ENCODE assay signal across 8 mouse cellular contexts in genomic region chr19:24225305-24225696, GRCm38 (mm10). TPM values are rescaled to one million over a fixed set of nuclear protein-coding genes. Genes with fewer than 3 reads are reported as not detected.
A peak's percentile ranks its signal among the peaks of the same experiment; 100 is the strongest.
DNase-seq lines count a peak whose midpoint lies in the region; ATAC-seq and TF ChIP-seq lines count a peak whose summit lies in the region.

No protein-coding gene starts in this region.

- peak overlapping the region; percentile 72 for H3K9ac ChIP-seq in heart, embryonic 11.5 days (ENCODE audit: low read depth, low read length)
- peak overlapping the region; percentile 72; the same call in 1 of the 2 replicates for H3K9ac ChIP-seq in kidney, embryonic 14.5 days (ENCODE audit: low read depth, low read length)

- POLR2A ChIA-PET in Patski (lab: Charles Lee) = interaction anchor here (0.5 to 1.9 kb wide), 6 partner anchors 14 to 1132 kb away, joined by 3 to 5 read pairs (median 3); no protein-coding TSS in a partner anchor

- no peaks in the 10 kb centered on the region for H3K9me3 ChIP-seq in heart, embryonic 11.5 days (replicated peaks; ENCODE audit: control insufficient read depth, low read length)
- no peaks in the 10 kb centered on the region for H3K9me3 ChIP-seq in kidney, embryonic 14.5 days (ENCODE audit: control insufficient read depth, low read length)

- H3K4me1 ChIP-seq in heart, embryonic 11.5 days (ENCODE audit: control insufficient read depth, insufficient read depth, low read length) = no peaks in the 10 kb centered on the region; the same call in 1 of the 2 replicates
- H3K4me1 ChIP-seq in kidney, embryonic 14.5 days (ENCODE audit: control insufficient read depth, insufficient read depth, low read length) = peaks cover 12% of the 10 kb centered on the region

- no peak for DNase-seq in Patski (ENCODE audit: low read depth, low spot score)
- DNase-seq in lung, postnatal 10 days = peak; percentile 80
- DNase-seq in retina, postnatal 1 day = peak; percentile 49
- DNase-seq in right cerebral cortex, postnatal 14 days = no peak
- DNase-seq in right cerebral cortex, postnatal 36 days (ENCODE audit: low spot score in 2 of 2) = no peak

- H3K36me3 ChIP-seq in heart, embryonic 11.5 days (ENCODE audit: control insufficient read depth, insufficient read depth, low read length) = no peaks in the 10 kb centered on the region
- no peaks in the 10 kb centered on the region for H3K36me3 ChIP-seq in kidney, embryonic 14.5 days (ENCODE audit: control insufficient read depth, insufficient read depth, low read length)

- H3K27me3 ChIP-seq in Patski = no peaks in the 10 kb centered on the region
- no peaks in the 10 kb centered on the region for H3K27me3 ChIP-seq in heart, embryonic 11.5 days (ENCODE audit: control insufficient read depth, insufficient read depth, low read length)
- H3K27me3 ChIP-seq in kidney, embryonic 14.5 days (ENCODE audit: control insufficient read depth, insufficient read depth, low read length) = no peaks in the 10 kb centered on the region

- H3K27ac ChIP-seq in heart, embryonic 11.5 days (ENCODE audit: low read depth, low read length) = peak overlapping the region; percentile 47; the same call in 1 of the 2 replicates
- H3K27ac ChIP-seq in kidney, embryonic 14.5 days (ENCODE audit: low read depth, low read length) = peak overlapping the region; percentile 89; the same call in 1 of the 2 replicates

- H3K4me2 ChIP-seq in heart, embryonic 11.5 days = peak overlapping the region; percentile 63
- H3K4me2 ChIP-seq in kidney, embryonic 14.5 days (replicated peaks; ENCODE audit: low read depth, low read length) = peak overlapping the region; percentile 82

- peak; percentile 66 for ATAC-seq in Patski
- ATAC-seq in common myeloid progenitor, adult 5-6 weeks (replicated peaks; ENCODE audit: low read depth, poor library complexity, severe bottlenecking) = peak; percentile 74
- no peak; the same call in 1 of the 2 replicates for ATAC-seq in heart, embryonic 11.5 days (replicated peaks; ENCODE audit: insufficient number of reproducible peaks, low FRiP score, low TSS enrichment)
- ATAC-seq in kidney, embryonic 14.5 days (ENCODE audit: low FRiP score, low TSS enrichment) = peak; percentile 63

- no peak for TF ChIP-seq CTCF in Patski (IDR thresholded peaks at IDR 0.05)

- in situ Hi-C loops in Patski (cut with MboI; ENCODE audit: low pct_unique_long_range_greater_than_20kb) = loop anchor here (5.0 kb wide), 1 partner anchor 37 kb away; no protein-coding TSS in a partner anchor

- CTCF ChIA-PET in Patski (lab: Charles Lee) = interaction anchor here (0.6 to 1.5 kb wide), 2 partner anchors 13 to 491 kb away, joined by 3 to 4 read pairs; no protein-coding TSS in a partner anchor

- 1% methylated on average over 17 of the region's 17 CpGs for WGBS in heart, embryonic 11.5 days (ENCODE audit: insufficient replicate concordance)
- WGBS in kidney, embryonic 14.5 days = 2% methylated on average over 17 of the region's 17 CpGs

- peak overlapping the region; percentile 57 for H3K4me3 ChIP-seq in heart, embryonic 11.5 days (ENCODE audit: low read depth, low read length)
- H3K4me3 ChIP-seq in kidney, embryonic 14.5 days (ENCODE audit: low read length) = peak overlapping the region; percentile 63

RNA-seq across cellular contexts. Expression of gene Tjp2, which starts 0.5 kb away (rescaled TPM):
- 43.3 TPM for polyA plus RNA-seq in Patski (2021)
- 5.8 and 6.3 TPM in 2 replicates for total RNA-seq in common myeloid progenitor, adult 5-6 weeks (2017)
- polyA plus RNA-seq in heart, embryonic 11.5 days (2014; fragmentation: Nextera tagmentation; extraction: Ambion mirVana) = 21.3 and 25.0 TPM in 2 replicates
- polyA plus RNA-seq in kidney, embryonic 14.5 days (2014; fragmentation: Nextera tagmentation; extraction: Ambion mirVana) = 18.3 and 34.9 TPM in 2 replicates

RNA-seq across cellular contexts. Expression of gene Fxn, which starts 55.1 kb away (rescaled TPM):
- 20.9 TPM for polyA plus RNA-seq in Patski (2021)
- 29.9 TPM in 2 replicates for total RNA-seq in common myeloid progenitor, adult 5-6 weeks (2017)
- 60.3 and 67.0 TPM in 2 replicates for polyA plus RNA-seq in heart, embryonic 11.5 days (2014; fragmentation: Nextera tagmentation; extraction: Ambion mirVana)
- 57.8 and 62.0 TPM in 2 replicates for polyA plus RNA-seq in kidney, embryonic 14.5 days (2014; fragmentation: Nextera tagmentation; extraction: Ambion mirVana)

Comparison
In these comparisons a context has a peak if more than half of its experiments do, and no peak if none do; other contexts are left out.
1. DNase-seq: peak in lung, postnatal 10 days (single experiment) and retina, postnatal 1 day (single experiment); none in Patski (single experiment), right cerebral cortex, postnatal 14 days (single experiment) and right cerebral cortex, postnatal 36 days (0 of 2).